Mouse (Mus musculus) NIH3T3 (cell line): ENCODE data around the gene Src.

Source experiments
- DNase-seq: peaks from one replicate; pipeline ENCODE4 v3.0.0-alpha.2; 2012; ENCODE audit warnings: low read depth

The Src gene

GRCm38 (mm10) chr2:157412497-157412896 is 5.7 kb upstream of the Src start:
- DNase-seq = no peak

GRCm38 (mm10) chr2:157417229-157417628 is 1.0 kb upstream of the Src start:
- DNase-seq = no peak

- no peak for DNase-seq
Measured at GRCm38 (mm10) chr2:157418609-157419071, 396 bp downstream of the Src start.

- peak; percentile 69 for DNase-seq
Measured at GRCm38 (mm10) chr2:157419506-157419905, 1.3 kb downstream of the Src start.

GRCm38 (mm10) chr2:157420404-157420803 is 2.2 kb downstream of the Src start:
- DNase-seq = no peak

- no peak for DNase-seq
Measured at GRCm38 (mm10) chr2:157422062-157422655, 3.9 kb downstream of the Src start.

GRCm38 (mm10) chr2:157422854-157423705 is 4.8 kb downstream of the Src start:
- peak; percentile 89 for DNase-seq

- DNase-seq = peak; percentile 55
Measured at GRCm38 (mm10) chr2:157423706-157424125, 5.5 kb downstream of the Src start.

- peak; percentile 66 for DNase-seq
Measured at GRCm38 (mm10) chr2:157424126-157424903, 6.1 kb downstream of the Src start.

GRCm38 (mm10) chr2:157424904-157425642 is 6.8 kb downstream of the Src start:
- no peak for DNase-seq

GRCm38 (mm10) chr2:157425643-157425988 is 7.4 kb downstream of the Src start:
- no peak for DNase-seq

- DNase-seq = peak; percentile 29
Measured at GRCm38 (mm10) chr2:157426171-157426570, 7.9 kb downstream of the Src start.

GRCm38 (mm10) chr2:157427164-157427563 is 8.9 kb downstream of the Src start:
- DNase-seq = no peak

- DNase-seq = no peak
Measured at GRCm38 (mm10) chr2:157428351-157429139, 10.3 kb downstream of the Src start.

- DNase-seq = no peak
Measured at GRCm38 (mm10) chr2:157429735-157430134, 11.5 kb downstream of the Src start.

- DNase-seq = no peak
Measured at GRCm38 (mm10) chr2:157430667-157431429, 12.6 kb downstream of the Src start.

- DNase-seq = no peak
Measured at GRCm38 (mm10) chr2:157431912-157432311, 13.7 kb downstream of the Src start.

- DNase-seq = no peak
Measured at GRCm38 (mm10) chr2:157432476-157432875, 14.2 kb downstream of the Src start.

GRCm38 (mm10) chr2:157434041-157434440 is 15.8 kb downstream of the Src start:
- no peak for DNase-seq

- no peak for DNase-seq
Measured at GRCm38 (mm10) chr2:157434497-157434896, 16.3 kb downstream of the Src start.
